Mouse (Mus musculus): ENCODE measurements around the gene Faap100.

- TF ChIP-seq CTCF (IDR thresholded peaks at IDR 0.05; ENCODE audit: low read depth, low read length): no peak
- TF ChIP-seq GATA1 (IDR thresholded peaks at IDR 0.05; ENCODE audit: borderline replicate concordance, low read length): no peak
- TF ChIP-seq TAL1 (conservative IDR thresholded peaks at IDR 0.05; ENCODE audit: low read depth, low read length): no peak
Observed at GRCm38 (mm10) chr11:120356900-120357299, 21.7 kb downstream of the Faap100 start.
